Mouse (Mus musculus) ES-Bruce4 (cell line): Measurements from ENCODE around the gene Ext2.

Source experiments
- CTCF ChIP-seq: IDR thresholded peaks from one replicate; pipeline ENCODE4 v1.8.1; 2011; ENCODE audit warnings: low read depth, low read length
- POLR2A ChIP-seq: IDR thresholded peaks from one replicate; pipeline ENCODE4 v1.8.1; 2011; ENCODE audit warnings: low read length; ENCODE audit not compliant: insufficient read depth

DNA sequence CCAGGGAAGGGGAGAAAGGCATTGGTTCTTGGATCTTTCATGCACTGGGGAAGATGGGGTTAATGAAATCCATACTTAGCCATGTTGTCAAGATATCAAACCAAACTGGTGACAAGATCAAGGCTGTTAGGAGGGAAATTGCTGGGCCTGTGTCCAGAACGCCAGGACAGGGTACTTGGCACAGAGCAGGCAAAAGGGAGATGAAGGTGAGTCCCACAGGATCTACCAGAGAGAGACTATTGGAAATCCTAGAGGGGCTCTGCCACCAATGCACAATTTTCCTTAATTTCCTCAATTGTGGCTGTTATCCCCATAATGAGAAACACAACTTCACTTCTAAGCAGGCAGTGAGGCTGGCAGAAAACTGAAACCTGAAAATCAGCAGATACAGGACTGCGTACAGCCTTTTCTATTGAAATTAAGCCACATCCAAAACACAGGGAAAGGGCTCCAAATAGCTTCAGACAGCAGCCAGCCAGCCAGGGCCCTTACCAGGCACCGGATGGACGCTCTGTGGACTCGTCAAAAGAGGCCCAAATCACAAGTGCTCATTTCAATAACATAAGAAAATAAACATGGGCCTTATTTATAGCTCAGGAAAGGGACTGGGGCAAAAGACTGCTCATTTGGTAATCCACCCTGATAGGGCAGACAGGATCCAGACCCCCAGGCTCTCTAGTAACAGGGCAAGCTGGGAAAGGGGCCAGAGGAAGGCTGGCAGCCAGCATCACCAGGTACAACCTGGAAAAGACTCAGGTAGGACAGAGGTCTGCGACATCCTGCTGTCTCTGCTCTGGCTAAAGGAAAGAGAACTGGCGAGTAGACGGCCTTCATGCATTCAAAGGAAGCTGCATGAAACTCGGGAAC lies 132.1 kb downstream of the Ext2 start:
- TF ChIP-seq CTCF (no peak), POLR2A (no peak)
